Mouse (Mus musculus) left cerebral cortex, postnatal 10 days (tissue): Measurements from ENCODE around the gene Olfr1411. TPM values are rescaled to one million over a fixed set of nuclear protein-coding genes. Genes with fewer than 3 reads are reported as not detected.
A peak's percentile ranks its signal among the peaks of the same experiment; 100 is the strongest.

ENCODE experiments used
- DNase-seq, 2 experiments: peaks; one replicate each; pipeline ENCODE4 v3.0.0; 2021 to 2022; ENCODE audit warnings: low spot score in 2 of 2, mixed read lengths in 1 of 2; ENCODE audit errors: extremely low spot score in 1 of 2
- intact Hi-C: fragments of 180-260 bp; cut with DNase I; formaldehyde crosslinking; loops from one replicate; pipeline ENCODE4 v1.15.1; 2025
- total RNA-seq, 2 experiments: library from RNA; stranded (reverse); gene quantifications; 2 replicates each; pipeline ENCODE4 v1.2.3; 2021

The Olfr1411 gene
- total RNA-seq, 2 experiments from 2014 or later: not detected

DNA sequence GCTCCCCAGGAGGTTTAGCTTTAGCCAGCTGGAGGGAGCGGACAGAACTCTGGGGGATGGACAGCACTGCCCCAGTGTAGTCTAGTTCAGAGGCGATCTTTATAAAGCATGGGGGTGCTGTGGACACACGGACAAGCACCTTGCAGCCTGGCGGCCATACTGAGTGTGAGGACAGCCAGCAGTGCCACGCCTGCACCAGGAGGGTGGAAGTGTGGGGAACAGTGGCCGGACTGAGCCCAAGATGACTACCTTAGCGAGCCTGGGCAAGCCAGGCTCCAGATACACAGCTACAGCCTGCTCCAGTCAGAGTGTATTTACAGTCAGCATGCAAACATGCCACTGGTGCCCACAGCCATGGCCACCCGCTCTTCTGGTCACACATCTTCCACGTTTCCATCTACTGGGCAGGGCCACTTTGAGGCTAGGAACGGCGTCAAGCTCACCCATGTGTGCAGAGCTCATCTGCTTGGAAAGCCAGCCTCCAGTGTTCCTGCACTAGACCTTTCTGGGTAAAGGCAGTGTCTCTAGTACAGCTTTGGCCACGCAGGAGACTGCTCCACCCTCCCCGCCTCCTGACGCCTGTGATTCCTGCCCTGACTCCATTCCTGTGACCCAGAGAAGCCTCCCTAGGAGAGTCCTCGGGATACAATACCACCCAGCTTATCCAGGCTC is 43.4 kb downstream of the Olfr1411 start:
- DNase-seq: no peak
- intact Hi-C loops: no loop called here

DNA sequence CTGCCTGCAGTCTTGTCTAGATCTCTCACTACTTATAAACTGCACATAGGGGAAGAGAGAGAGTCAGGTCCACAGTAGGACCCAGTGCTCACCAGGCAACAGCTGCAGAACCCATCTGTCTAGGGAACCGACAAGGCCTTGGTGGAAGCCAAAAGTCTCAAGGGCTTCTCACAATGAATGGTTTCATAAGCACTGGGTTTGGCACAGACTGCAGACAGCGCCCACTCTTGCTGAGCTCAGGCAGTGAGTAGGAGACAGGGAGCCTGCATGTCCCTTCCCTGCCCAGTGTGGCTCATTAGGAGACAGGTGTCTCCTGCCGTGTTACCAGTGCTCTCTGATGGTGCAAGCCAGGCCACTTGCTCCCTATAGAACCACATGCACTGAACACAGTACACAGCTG is 44.0 kb downstream of the Olfr1411 start:
- DNase-seq: no peak
- intact Hi-C loops: no loop called here

DNA sequence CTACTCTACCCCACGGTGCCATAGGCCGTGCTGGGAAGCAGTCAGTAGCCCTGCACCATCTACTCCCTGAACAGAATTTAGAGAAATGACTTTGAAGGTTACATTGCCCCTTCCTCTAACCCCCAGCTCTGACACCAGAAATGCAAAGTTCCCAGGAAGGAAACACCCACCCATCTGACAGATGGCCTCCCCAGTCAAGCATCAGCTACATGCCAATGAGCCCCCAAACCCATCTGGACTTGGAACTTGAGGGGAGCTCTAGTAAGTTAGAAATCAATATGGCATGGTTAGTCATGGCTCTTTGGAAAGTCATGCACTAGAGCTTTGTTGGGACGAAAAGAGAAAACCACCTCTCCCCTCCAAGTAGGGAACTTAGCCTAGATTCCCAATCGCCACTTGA is 44.5 kb downstream of the Olfr1411 start:
- DNase-seq: no peak
- intact Hi-C loops: no loop called here

DNA sequence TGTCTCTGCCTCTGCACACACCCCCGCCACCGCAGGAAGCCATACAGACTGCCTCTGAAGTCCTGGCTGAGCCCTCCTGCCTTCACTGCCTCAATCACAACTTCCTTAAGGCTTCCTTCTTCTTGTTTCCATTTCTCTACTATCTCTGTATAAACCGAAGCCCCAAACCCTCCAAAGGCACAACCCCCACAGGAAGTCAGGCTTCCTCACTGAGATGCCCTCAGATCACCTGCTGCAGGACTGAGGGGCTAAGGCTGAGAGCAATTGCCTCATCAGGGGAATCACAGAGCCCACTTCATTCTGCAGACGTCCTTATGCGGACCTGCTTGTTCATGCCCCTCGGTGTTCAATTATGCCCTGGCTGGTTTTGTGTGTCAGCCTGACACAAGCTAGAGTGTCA is 46.2 kb downstream of the Olfr1411 start:
- intact Hi-C loops: no loop called here
- peak in 1 of 2 experiments; percentile 14 for DNase-seq

DNA sequence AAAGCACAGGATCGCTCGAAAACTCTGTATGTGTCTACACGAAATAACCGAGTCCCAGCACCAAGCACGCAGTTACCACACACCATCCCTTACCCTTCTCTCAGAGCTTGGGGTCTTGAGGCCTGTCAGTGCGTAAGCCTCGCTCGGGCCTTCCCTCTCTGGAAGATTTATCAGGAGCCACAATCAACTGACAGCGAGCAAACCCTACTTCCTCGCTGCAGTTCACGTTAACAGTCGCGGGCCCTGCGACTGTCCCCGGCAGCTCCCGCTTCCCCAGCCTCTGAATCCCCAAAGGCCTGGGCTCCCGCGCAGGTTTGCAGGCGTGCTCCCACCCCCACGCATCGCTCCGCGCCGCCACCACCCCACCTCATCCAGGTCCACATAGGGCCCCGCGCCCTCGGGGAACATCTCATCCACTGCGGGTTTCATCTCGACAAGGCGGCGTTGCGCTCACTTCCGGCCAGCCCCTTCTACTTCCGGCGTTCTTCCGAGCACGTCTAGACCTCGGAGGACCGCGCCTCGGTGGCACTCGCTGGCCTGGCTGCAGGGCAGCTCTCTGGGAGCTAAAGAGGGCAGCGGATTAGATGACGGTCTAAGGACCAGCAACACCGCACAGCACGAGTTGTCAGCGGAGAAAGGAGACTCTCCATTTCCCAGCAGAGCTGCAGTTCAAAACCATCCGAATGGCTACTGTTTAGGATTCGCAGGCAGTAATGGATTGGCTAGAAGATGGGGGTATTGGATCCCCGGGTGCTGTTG is 47.5 kb downstream of the Olfr1411 start, which contains the start of gene Cops9:
Gene Cops9 (minus strand): TSS at position 472 of the 759 bp plus-strand sequence.
- DNase-seq: peak; percentile 87 to 92
- intact Hi-C loops: no loop called here

DNA sequence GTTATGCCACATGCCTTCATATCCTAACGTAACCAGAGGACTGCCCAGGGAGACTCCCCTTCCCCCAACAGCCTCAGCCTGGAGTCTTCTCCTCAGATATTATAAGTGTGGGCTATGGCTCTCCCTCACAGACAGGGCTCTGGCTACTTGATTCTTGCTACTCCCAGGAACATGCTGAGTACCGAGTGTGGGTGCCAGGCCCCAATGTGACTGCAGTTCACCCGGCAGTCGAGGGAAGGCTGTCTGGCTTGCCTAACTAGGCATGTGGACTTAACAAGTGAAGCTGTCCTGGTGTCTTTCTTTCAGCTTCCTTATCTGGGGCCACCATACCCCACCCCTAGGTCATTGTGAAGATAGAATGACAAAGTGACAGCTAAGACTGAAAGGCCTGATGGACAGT is 49.5 kb downstream of the Olfr1411 start:
- peak in 1 of 2 experiments; percentile 16 for DNase-seq
- intact Hi-C loops: no loop called here

DNA sequence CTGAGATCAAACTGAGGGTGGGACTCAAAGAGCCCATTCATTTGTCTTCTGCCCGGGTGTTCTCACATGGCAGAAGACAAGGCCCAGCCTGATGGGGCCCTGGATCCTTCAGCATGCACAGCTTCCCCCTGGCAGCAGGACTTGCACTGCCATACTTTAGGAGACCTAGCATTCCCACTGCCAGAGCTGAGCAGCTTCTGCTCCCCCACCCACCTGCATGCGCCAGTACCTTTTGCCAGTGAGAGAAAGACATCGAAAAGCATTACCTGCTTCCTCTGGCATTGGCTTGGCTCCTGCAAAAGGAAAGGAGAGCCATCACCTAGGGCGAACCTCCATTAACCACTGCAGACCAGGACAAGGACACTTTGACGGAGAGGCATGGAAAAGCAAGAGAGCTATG is 50.7 kb downstream of the Olfr1411 start:
- peak in 1 of 2 experiments; percentile 18 for DNase-seq
- intact Hi-C loops: loop anchor here (5.0 kb wide), 1 partner anchor 33 kb away; no protein-coding TSS in a partner anchor

DNA sequence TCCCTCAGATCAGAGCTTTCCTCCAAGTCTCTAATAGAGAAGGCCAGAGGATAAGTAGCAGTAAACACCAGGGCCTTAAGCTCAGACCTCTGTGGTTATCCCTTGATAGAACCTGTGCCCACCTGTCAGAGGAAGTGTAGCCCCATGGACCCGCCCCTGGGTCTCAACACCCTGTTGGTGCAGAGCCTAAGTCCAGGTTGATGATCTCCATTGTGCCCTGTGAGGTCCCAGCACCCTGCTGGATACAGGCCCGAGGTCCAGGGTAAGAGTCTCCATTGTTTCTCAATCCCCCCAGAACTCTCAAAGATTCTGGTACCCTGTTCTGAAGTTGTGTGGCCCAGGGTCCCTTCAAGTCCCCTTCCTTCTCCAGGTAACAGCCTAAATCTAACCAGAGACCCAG is 51.9 kb downstream of the Olfr1411 start:
- intact Hi-C loops: loop anchor here (5.0 kb wide), 1 partner anchor 34 kb away; no protein-coding TSS in a partner anchor
- DNase-seq: peak in 1 of 2 experiments; percentile 7

DNA sequence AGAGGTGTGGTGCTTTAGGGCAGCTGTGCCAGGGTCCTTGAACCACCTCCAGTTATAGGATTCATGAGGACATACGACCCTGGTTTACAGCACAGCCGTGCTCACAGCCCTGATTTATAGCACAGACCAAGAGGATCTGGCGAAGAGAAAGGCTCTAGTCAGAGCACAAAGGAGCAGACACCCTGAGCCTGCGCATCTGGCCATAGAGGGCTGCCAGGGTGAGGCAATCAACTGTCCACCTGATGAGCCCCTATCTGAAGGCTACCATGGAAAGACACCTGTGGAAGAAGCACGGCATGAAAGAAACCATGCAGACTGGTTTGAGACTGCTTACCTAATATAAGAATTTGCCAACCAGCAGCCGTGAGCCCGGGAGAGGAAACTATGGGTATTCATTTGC is 52.4 kb downstream of the Olfr1411 start:
- intact Hi-C loops: loop anchor here (5.0 kb wide), 1 partner anchor 34 kb away; no protein-coding TSS in a partner anchor
- peak in 1 of 2 experiments; percentile 9 for DNase-seq

DNA sequence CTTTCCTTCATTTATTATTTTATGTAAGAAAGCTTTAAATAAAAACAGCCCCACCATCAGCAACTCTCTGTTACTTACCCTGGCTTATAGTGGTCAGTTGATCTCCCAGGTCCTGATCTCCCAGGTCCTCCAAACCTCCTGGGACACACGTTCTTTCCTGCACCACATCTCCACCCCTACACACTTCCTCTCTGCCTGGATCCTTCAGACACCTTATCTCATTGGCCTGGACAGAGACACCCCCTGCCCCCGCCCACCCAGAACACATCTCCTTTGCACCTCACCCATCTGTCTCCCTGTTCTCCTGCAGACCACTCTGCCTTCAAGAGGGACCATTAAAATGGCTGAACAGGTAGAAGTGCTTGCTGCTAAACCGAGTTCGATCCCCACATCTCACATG is 52.8 kb downstream of the Olfr1411 start:
- DNase-seq: peak in 1 of 2 experiments; percentile 3
- intact Hi-C loops: loop anchor here (5.0 kb wide), 1 partner anchor 35 kb away; no protein-coding TSS in a partner anchor

Other genes starting within 250 kb of the Olfr1411 start
- 100 to 1,000 TPM; 195 to 216 TPM for gene Ndufa10, start 120.6 kb upstream of the Olfr1411 start, total RNA-seq
- gene Olfr1416, start 109.3 kb upstream of the Olfr1411 start, total RNA-seq: not detected
- not detected for gene Olfr1415, start 98.3 kb upstream of the Olfr1411 start, total RNA-seq
- gene Olfr1414, start 75.8 kb upstream of the Olfr1411 start, total RNA-seq: not detected
- not detected for gene Olfr1413, start 23.1 kb upstream of the Olfr1411 start, total RNA-seq
- not detected for gene Olfr1412, start 8.6 kb upstream of the Olfr1411 start, total RNA-seq
- gene Olfr1410, start 11.4 kb downstream of the Olfr1411 start, total RNA-seq: not detected
- gene Olfr12, start 23.4 kb downstream of the Olfr1411 start, total RNA-seq: not detected
- gene Cops9, start 47.6 kb downstream of the Olfr1411 start, total RNA-seq: 100 to 1,000 TPM; 235 to 237 TPM
- gene Otos, start 54.4 kb downstream of the Olfr1411 start, total RNA-seq: not detected
- 100 to 1,000 TPM; 124 to 125 TPM for gene Gpc1, start 237.2 kb downstream of the Olfr1411 start, total RNA-seq